Mouse (Mus musculus): ENCODE data around the gene Jdp2.

Jdp2 gene

GRCm38 (mm10) chr12:85598611-85599477 is at the start of gene Jdp2:
TSS of gene Jdp2 (plus strand) at chr12:85599027.
- in situ Hi-C loops (cut with MboI; ENCODE audit: low pct_unique_long_range_greater_than_20kb in 1 of 2, low sequenced_read_pairs in 2 of 2, unreplicated experiment in 1 of 2) = no loop called here

DNA sequence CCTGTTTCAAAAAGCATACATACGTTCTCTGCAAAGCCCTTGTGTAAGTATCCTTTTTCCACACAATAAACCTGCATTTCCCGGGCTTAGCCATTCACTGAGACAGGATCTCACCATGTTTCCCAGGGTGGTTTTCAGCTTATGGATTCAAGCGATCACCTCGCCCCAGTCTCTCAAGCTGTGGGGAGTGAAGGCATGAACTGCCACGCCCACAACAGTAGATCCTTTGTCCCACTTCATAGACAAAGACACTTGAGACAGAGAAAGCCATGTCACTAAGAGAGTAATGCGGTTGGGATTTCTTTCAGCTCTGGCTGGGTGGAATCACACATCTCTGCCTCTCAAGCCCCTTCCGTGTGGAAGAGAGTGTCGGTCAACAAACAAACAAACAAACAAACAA is 49.2 kb upstream of the Jdp2 start:
- in situ Hi-C loops (cut with MboI; ENCODE audit: low pct_unique_long_range_greater_than_20kb in 1 of 2, low sequenced_read_pairs in 2 of 2, unreplicated experiment in 1 of 2) = loop anchor here in 1 of 2 experiments (25.0 kb wide), 1 partner anchor 538 kb away; the partner anchor contains the start of genes Ift43 and Tgfb3

GRCm38 (mm10) chr12:85550435-85550834 is 48.4 kb upstream of the Jdp2 start:
- in situ Hi-C loops (cut with MboI; ENCODE audit: low pct_unique_long_range_greater_than_20kb in 1 of 2, low sequenced_read_pairs in 2 of 2, unreplicated experiment in 1 of 2) = no loop called here

DNA sequence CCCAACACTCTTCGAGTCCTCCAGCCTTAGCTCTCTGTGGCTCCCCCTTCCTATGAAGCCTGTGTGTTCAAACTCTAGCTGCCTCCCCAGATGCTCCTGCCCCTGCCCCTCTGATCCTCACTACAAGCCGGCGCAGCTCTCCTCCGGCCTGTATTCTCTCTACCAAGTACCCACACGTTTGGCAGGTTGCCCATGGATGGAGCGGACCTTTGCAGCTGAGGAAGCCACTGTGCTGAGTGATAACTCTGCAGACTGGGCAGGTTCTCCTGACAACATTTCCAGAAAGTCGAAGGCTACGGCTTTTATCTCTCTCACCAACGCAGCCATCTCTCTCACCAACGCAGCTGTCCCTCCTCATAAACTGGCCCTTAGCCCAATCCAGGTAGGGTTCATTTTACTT is 39.5 kb upstream of the Jdp2 start:
- in situ Hi-C loops (cut with MboI; ENCODE audit: low pct_unique_long_range_greater_than_20kb in 1 of 2, low sequenced_read_pairs in 2 of 2, unreplicated experiment in 1 of 2) = no loop called here

DNA sequence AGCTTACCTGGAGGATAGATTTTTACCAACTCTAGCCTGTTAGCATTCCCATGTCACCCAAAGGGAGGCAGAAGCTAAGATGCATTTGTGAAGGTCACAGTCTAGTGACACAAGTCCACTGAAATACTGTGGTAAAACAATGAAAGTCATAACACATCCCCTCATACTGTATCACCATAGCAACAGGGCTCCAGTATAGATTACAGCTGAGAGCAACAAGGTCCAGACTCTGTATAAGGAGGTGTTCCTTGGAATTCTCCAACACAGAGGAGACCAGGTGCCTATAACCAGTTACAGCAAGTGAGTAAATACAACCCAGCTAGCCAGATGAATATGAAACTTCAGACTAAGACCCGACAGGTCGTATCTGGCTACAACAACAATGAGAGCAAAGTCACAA is 33.4 kb upstream of the Jdp2 start:
- in situ Hi-C loops (cut with MboI; ENCODE audit: low pct_unique_long_range_greater_than_20kb in 1 of 2, low sequenced_read_pairs in 2 of 2, unreplicated experiment in 1 of 2) = no loop called here

GRCm38 (mm10) chr12:85568298-85568697 is 30.5 kb upstream of the Jdp2 start:
- in situ Hi-C loops (cut with MboI; ENCODE audit: low pct_unique_long_range_greater_than_20kb in 1 of 2, low sequenced_read_pairs in 2 of 2, unreplicated experiment in 1 of 2) = no loop called here

- in situ Hi-C loops (cut with MboI; ENCODE audit: low pct_unique_long_range_greater_than_20kb in 1 of 2, low sequenced_read_pairs in 2 of 2, unreplicated experiment in 1 of 2) = no loop called here
These were observed 29.3 kb upstream of the Jdp2 start for GRCm38 (mm10) chr12:85569393-85570157.

GRCm38 (mm10) chr12:85570158-85570540 is 28.7 kb upstream of the Jdp2 start:
- in situ Hi-C loops (cut with MboI; ENCODE audit: low pct_unique_long_range_greater_than_20kb in 1 of 2, low sequenced_read_pairs in 2 of 2, unreplicated experiment in 1 of 2) = no loop called here

- in situ Hi-C loops (cut with MboI; ENCODE audit: low pct_unique_long_range_greater_than_20kb in 1 of 2, low sequenced_read_pairs in 2 of 2, unreplicated experiment in 1 of 2) = no loop called here
These were observed 27.5 kb upstream of the Jdp2 start for GRCm38 (mm10) chr12:85571312-85571711.

GRCm38 (mm10) chr12:85572047-85572475 is 26.8 kb upstream of the Jdp2 start:
- in situ Hi-C loops (cut with MboI; ENCODE audit: low pct_unique_long_range_greater_than_20kb in 1 of 2, low sequenced_read_pairs in 2 of 2, unreplicated experiment in 1 of 2) = no loop called here

- in situ Hi-C loops (cut with MboI; ENCODE audit: low pct_unique_long_range_greater_than_20kb in 1 of 2, low sequenced_read_pairs in 2 of 2, unreplicated experiment in 1 of 2) = no loop called here
These were observed 23.9 kb upstream of the Jdp2 start for GRCm38 (mm10) chr12:85574806-85575495.

- in situ Hi-C loops (cut with MboI; ENCODE audit: low pct_unique_long_range_greater_than_20kb in 1 of 2, low sequenced_read_pairs in 2 of 2, unreplicated experiment in 1 of 2) = no loop called here
These were observed 23.4 kb upstream of the Jdp2 start for GRCm38 (mm10) chr12:85575496-85575840.

GRCm38 (mm10) chr12:85581261-85582066 is 17.4 kb upstream of the Jdp2 start:
- in situ Hi-C loops (cut with MboI; ENCODE audit: low pct_unique_long_range_greater_than_20kb in 1 of 2, low sequenced_read_pairs in 2 of 2, unreplicated experiment in 1 of 2) = no loop called here

GRCm38 (mm10) chr12:85582067-85582316 is 16.8 kb upstream of the Jdp2 start:
- in situ Hi-C loops (cut with MboI; ENCODE audit: low pct_unique_long_range_greater_than_20kb in 1 of 2, low sequenced_read_pairs in 2 of 2, unreplicated experiment in 1 of 2) = no loop called here

DNA sequence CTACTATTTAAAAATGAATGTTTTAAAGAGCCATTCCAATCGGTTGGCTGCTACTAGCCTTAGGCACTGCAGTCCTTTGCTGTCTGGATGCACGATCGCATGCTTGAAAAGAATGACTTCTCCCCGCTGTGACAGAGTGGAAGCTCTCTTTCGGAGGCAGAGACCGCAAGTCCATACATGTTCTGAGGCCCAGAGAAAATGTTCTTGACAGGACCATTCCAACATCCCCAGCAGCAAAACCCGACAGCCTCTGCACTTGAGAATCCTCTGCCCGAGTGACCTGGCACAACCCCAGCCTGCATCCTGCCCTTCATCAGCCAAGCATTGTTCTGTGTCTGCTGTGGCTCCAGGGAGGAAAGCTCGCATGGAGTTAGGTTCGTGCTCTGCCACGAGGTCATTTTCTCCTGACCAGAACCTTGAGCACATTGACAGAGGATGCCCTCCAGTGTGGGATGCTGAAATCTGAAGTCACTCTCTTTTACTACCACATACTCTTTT is 13.0 kb upstream of the Jdp2 start:
- in situ Hi-C loops (cut with MboI; ENCODE audit: low pct_unique_long_range_greater_than_20kb in 1 of 2, low sequenced_read_pairs in 2 of 2, unreplicated experiment in 1 of 2) = no loop called here

GRCm38 (mm10) chr12:85589870-85590382 is 8.9 kb upstream of the Jdp2 start:
- in situ Hi-C loops (cut with MboI; ENCODE audit: low pct_unique_long_range_greater_than_20kb in 1 of 2, low sequenced_read_pairs in 2 of 2, unreplicated experiment in 1 of 2) = no loop called here

DNA sequence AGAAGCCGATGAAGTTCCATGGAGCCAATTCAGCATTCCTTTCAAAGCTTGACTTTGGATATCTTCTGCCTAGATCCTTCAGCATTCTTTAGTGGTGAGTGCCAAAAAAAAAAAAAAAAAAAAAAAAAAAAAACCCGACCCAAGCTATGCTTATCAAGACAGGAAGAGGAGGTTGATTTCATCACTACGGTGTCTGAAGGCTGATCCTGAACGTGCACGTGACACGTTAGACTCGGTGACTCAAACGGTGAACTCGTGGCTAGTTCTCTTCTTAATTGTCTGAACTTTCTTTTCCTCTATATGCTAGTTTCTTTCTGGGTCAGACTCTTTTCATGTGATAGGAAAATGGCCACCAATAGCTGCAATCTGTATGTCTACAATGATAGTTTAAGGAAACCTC is 5.9 kb upstream of the Jdp2 start:
- in situ Hi-C loops (cut with MboI; ENCODE audit: low pct_unique_long_range_greater_than_20kb in 1 of 2, low sequenced_read_pairs in 2 of 2, unreplicated experiment in 1 of 2) = no loop called here

DNA sequence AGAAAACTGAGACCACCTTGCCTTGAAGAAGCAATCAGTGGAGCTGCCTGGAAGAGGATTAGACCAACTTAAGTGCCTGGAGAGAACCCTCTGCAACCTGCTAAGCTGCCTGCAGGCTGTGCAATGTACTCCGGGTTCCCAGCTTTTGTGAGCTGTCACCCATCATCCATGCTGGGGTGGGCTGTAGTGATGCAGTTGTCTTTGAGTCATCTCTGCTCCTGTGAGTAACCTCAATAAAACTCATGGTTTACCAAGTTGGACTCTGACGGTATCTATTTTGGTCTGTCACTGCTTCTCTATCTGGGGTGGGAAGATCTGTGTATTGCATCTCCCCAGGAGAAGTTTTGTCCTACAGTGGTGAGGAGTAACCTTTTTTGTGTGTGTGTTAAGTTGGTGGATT is 4.4 kb upstream of the Jdp2 start:
- in situ Hi-C loops (cut with MboI; ENCODE audit: low pct_unique_long_range_greater_than_20kb in 1 of 2, low sequenced_read_pairs in 2 of 2, unreplicated experiment in 1 of 2) = no loop called here
